Mouse (Mus musculus) forebrain, postnatal 0 days (tissue): ENCODE measurements around the gene Mfap3. TPM values are rescaled to one million over a fixed set of nuclear protein-coding genes. Genes with fewer than 3 reads are reported as not detected.
A peak's percentile ranks its signal among the peaks of the same experiment; 100 is the strongest.
"Not testable (repeated sequence)": the region's sequence is repeated elsewhere in the genome, so short reads cannot be mapped to it uniquely, and the experiment has no call there.

ENCODE experiments used
- ATAC-seq: fragments of 200-750 bp; cut with Nextera tagmentation; 2 replicates; pipeline ENCODE4 v1.8.0; 2017; ENCODE audit warnings: mild to moderate bottlenecking, moderate library complexity
- DNase-seq: peaks from one replicate; pipeline ENCODE4 v3.0.0-alpha.2; 2015
- H3K27ac ChIP-seq: fragments of 300-500 bp; sonication (generic); 2 replicates; pipeline ENCODE4 v1.5.1; 2014; ENCODE audit warnings: low read depth, mild to moderate bottlenecking, antibody characterized with exemption, low read length, moderate library complexity, mixed read lengths
- H3K27me3 ChIP-seq: fragments of 300-500 bp; sonication (generic); 2 replicates; pipeline ENCODE4 v1.6.1; 2014; ENCODE audit warnings: mild to moderate bottlenecking, low read length, mixed read lengths; ENCODE audit not compliant: insufficient read depth
- H3K36me3 ChIP-seq: fragments of 300-500 bp; sonication (generic); 2 replicates; pipeline ENCODE4 v1.6.1; 2014; ENCODE audit warnings: mild to moderate bottlenecking, moderate library complexity; ENCODE audit not compliant: insufficient read depth
- H3K4me1 ChIP-seq: fragments of 300-500 bp; sonication (generic); 2 replicates; pipeline ENCODE4 v1.6.1; 2014; ENCODE audit warnings: antibody characterized with exemption; ENCODE audit not compliant: insufficient read depth
- H3K4me2 ChIP-seq: fragments of 300-500 bp; sonication (generic); 2 replicates; pipeline ENCODE4 v1.6.1; 2014; ENCODE audit warnings: low read depth, mild to moderate bottlenecking, moderate library complexity
- H3K4me3 ChIP-seq: fragments of 300-500 bp; sonication (generic); 2 replicates; pipeline ENCODE4 v1.5.1; 2014; ENCODE audit warnings: low read depth, low read length, mixed read lengths
- H3K9ac ChIP-seq: fragments of 300-500 bp; sonication (generic); 2 replicates; pipeline ENCODE4 v1.6.1; 2014; ENCODE audit warnings: mild to moderate bottlenecking
- H3K9me3 ChIP-seq: fragments of 300-500 bp; sonication (generic); 2 replicates; pipeline ENCODE4 v1.6.1; 2016; ENCODE audit warnings: low read length
- CTCF ChIP-seq: sonication (generic); IDR thresholded peaks from 2 replicates; pipeline ENCODE4 v1.5.1; 2016; ENCODE audit warnings: antibody characterized with exemption, control low read depth, low read depth
- WGBS: fragments of 180-500 bp; shearing (Covaris S2); extraction: QIAGEN DNeasy Blood & Tissue Kit; methylation state at CpG from one replicate; pipeline ENCODE4 v1.1.7; 2014; 5-methylcytosine and 5-hydroxymethylcytosine counted together
- polyA plus RNA-seq: library from polyadenylated mRNA; unstranded; fragments of >200 nt; fragmentation: Nextera tagmentation; extraction: Ambion mirVana; gene quantifications from 2 replicates; pipeline ENCODE4 v1.2.1, GENCODE M21; 2015
- total RNA-seq: library from RNA; depleted of rRNA; stranded (reverse); fragments of >200 nt; gene quantifications from 2 replicates; pipeline ENCODE4 v1.2.3, GENCODE M21; 2014

Mfap3 gene
- total and polyA plus RNA-seq, 2 experiments from 2014 or later = 49.9 to 52.9 TPM

DNA sequence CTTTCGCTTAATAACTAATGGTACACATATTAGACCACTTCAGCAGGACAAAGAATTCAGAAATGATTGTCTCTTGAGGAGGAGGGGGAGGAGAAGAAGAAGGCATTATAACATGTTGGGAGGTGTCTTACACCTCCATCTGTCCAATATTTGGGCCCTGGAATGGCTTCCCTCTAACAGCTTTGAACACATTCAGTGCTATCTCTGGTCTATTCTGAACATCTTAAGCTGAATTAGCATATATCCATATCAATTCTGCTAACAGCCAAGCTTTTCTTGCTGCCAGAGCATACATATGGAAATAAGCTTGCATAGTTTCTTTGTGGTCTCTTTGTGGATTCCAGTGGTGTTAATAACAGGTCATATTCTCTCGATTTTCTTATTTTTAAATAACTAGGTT lies 22.2 kb downstream of the Mfap3 start:
- no peaks in the 10 kb centered on the region for H3K36me3 ChIP-seq
- WGBS = 63% methylated on average over 2 of the region's 2 CpGs
- H3K9me3 ChIP-seq = no peaks in the 10 kb centered on the region
- H3K27ac ChIP-seq = peak overlapping the region; percentile 16; the same call in 1 of the 2 replicates
- no peak for DNase-seq
- no peaks in the 10 kb centered on the region for H3K27me3 ChIP-seq
- no peak overlapping the region for H3K9ac ChIP-seq
- H3K4me3 ChIP-seq = no peak overlapping the region
- H3K4me1 ChIP-seq = 0 out of 2 replicates have a peak, but pooled peaks cover 4% of the 10 kb centered on the region
- no peak for TF ChIP-seq CTCF
- no peak overlapping the region for H3K4me2 ChIP-seq
- ATAC-seq = peak; percentile 40; the same call in 1 of the 2 replicates

DNA sequence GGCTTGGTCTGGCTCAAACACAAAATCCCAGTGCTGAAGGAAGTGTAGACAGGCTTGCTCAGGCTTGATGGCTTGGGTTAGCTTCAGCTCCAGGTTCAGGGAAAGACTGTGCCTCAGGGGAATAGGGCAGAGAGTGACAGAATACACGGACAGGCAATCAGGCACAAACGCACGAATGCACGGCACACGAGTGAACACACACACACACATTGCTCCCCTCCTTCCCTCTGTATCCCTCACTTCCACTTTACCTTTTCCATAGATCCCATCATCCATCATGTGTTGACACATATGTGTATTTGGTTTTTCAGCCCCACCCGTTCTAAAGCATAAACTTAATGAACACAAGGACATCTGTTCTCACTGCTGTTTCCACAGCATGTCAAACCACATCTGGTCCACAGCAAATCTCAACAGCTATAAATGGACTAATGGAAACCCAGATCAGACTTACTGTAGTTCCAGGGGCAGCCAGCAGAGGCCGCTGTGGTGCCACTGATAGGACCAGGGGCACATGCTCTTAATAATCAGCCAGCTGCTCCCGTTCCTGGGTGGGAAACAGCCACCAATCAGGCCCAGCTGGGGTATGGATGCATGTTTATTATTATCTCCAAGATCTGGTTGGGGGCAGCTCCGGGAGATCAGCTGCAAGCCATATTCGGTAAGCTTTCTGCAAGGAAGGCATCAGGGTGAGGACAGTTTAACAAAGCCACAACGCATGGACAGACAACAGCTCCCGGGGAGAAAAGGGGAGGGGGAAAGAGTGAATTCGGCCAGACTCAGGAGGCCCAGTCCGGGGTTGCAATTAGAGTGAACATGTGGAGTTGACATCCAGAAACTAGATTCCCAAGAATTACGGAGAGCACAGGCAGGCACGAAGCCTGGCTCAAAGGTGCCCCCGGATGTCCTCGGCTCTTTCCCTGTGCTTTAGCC lies 30.4 kb downstream of the Mfap3 start:
- H3K27me3 ChIP-seq = no peaks in the 10 kb centered on the region
- H3K9me3 ChIP-seq = no peaks in the 10 kb centered on the region
- ATAC-seq (peak; percentile 81), DNase-seq (peak; percentile 91)
- H3K36me3 ChIP-seq = no peaks in the 10 kb centered on the region
- H3K4me1 ChIP-seq = no peaks in the 10 kb centered on the region
- H3K4me2 ChIP-seq = peak overlapping the region; percentile 27
- peak; percentile 99 for TF ChIP-seq CTCF
- no peak overlapping the region for H3K27ac ChIP-seq
- no peak overlapping the region for H3K4me3 ChIP-seq
- H3K9ac ChIP-seq = no peak overlapping the region
- 30% methylated on average over 18 of the region's 18 CpGs for whole genome bisulfite sequencing

DNA sequence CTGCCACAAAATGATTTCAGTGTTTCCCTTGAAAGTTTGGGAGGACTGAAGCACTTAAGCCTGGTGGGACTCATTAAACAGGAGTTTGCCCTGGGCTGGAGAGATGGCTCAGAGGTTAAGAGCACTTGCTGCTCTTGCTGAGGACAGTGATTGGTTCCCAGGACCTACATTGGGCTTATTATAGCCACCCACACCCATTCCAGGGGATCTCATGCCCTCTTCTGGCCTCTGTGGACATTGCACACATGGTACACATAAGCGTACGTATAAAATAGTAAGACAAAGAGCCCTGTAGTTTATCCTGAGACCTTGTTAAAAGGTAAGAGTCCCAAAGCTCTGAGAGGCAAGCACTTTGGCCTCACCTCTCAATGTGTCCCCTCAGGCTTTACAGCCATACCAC lies 31.8 kb downstream of the Mfap3 start:
- no peaks in the 10 kb centered on the region for H3K9me3 ChIP-seq
- H3K4me3 ChIP-seq = no peak overlapping the region
- peak; percentile 49 for TF ChIP-seq CTCF
- no peak overlapping the region for H3K9ac ChIP-seq
- no peaks in the 10 kb centered on the region for H3K36me3 ChIP-seq
- 97% methylated on average over 2 of the region's 2 CpGs for WGBS
- no peaks in the 10 kb centered on the region for H3K4me1 ChIP-seq
- no peak for ATAC-seq
- no peak overlapping the region for H3K4me2 ChIP-seq
- H3K27ac ChIP-seq = no peak overlapping the region
- no peak for DNase-seq
- H3K27me3 ChIP-seq = no peaks in the 10 kb centered on the region

DNA sequence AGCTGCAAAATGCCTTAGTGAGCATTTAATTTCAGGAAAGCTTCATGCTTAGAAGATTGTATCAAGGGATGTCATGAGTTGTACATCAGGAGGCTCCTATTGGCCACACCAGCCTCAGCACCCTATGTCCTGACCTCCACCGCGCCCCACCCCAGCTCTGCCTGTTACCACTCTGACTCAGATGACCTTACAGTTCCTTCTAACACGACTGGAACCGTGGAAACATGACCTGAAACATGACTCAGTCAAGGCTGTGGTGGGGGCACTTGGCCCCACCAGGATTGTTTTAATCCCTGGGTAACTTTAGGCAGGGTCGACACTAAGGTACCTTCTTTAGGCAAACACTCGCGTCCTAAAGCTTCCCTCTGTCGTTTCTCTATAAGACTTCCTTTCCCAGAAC lies 32.6 kb downstream of the Mfap3 start:
- WGBS = 90% methylated on average over 8 of the region's 8 CpGs
- ATAC-seq (no peak), DNase-seq (no peak)
- no peaks in the 10 kb centered on the region for H3K36me3 ChIP-seq
- H3K4me2 ChIP-seq = no peak overlapping the region
- H3K4me3 ChIP-seq = no peak overlapping the region
- H3K27ac ChIP-seq = no peak overlapping the region
- H3K9ac ChIP-seq = no peak overlapping the region
- no peaks in the 10 kb centered on the region for H3K27me3 ChIP-seq
- H3K9me3 ChIP-seq = no peaks in the 10 kb centered on the region
- no peaks in the 10 kb centered on the region for H3K4me1 ChIP-seq
- no peak for TF ChIP-seq CTCF

DNA sequence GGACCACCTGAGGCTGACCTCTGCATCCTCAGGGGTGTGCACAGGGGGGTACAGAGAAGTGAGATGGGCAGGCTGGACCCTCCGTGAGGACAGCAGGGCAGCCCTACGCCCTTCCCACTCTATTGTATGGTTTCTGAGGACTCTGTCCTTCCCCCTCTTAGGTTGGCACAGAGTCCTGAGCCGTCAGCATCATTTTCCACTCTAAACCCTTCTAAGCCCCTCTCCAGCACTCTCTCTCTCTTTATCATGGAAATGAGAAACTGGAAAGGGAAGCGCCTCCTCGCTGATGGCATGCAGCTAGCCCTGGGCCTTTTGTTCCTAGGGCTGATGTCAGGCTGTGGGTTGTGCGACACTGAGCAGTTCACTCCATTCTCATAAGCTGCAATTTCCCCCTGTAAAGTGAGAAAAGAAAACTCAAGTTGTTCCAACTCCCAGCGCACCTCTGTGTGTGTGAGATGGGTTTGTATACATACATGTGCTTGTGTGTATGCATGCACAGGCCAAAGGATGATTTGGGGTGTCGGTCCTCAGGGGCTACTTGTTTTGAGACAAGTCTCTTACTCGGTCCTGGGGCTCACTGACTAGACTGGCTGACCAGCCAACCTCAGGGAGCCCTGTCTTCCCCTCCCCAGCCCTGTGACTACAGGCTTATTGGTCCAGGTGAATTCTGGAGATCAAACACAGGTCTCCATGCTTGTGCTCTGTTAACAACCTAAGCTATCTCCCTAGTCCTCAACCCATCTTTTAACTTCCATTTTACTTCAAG lies 34.7 kb downstream of the Mfap3 start:
- no peak overlapping the region for H3K4me2 ChIP-seq
- no peak for TF ChIP-seq CTCF
- H3K4me1 ChIP-seq = no peaks in the 10 kb centered on the region
- ATAC-seq (peak; percentile 75), DNase-seq (peak; percentile 29)
- no peaks in the 10 kb centered on the region for H3K27me3 ChIP-seq
- no peaks in the 10 kb centered on the region for H3K36me3 ChIP-seq
- H3K9me3 ChIP-seq = no peaks in the 10 kb centered on the region
- H3K4me3 ChIP-seq = no peak overlapping the region
- WGBS = 16% methylated on average over 9 of the region's 9 CpGs
- no peak overlapping the region for H3K9ac ChIP-seq
- H3K27ac ChIP-seq = no peak overlapping the region; the same call in 1 of the 2 replicates

DNA sequence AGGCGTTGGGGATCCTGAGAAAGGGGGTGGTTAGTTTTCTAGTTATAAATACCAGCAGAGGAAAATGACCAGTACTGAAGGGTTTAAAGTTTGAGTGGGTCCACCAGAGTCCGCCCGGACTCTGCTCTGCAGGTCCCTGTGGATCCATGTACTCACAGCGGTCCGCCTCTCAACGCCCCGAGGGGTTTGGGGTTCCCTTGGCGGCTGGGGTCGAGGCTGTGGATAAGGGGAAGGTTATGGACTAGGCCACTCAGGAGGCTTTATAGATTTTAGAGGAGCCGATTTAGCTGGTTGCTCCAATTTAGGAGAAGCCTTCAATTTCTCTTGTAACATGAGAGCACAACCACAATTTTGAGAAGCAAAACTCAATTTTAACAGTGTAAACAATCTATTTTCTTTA lies 39.5 kb downstream of the Mfap3 start:
- not testable (repeated sequence) for H3K4me1 ChIP-seq, H3K27ac ChIP-seq, DNase-seq, ATAC-seq, H3K27me3 ChIP-seq, H3K36me3 ChIP-seq, H3K9ac ChIP-seq, H3K4me3 ChIP-seq, H3K4me2 ChIP-seq, H3K9me3 ChIP-seq
- 90% methylated on average over 9 of the region's 10 CpGs for WGBS

DNA sequence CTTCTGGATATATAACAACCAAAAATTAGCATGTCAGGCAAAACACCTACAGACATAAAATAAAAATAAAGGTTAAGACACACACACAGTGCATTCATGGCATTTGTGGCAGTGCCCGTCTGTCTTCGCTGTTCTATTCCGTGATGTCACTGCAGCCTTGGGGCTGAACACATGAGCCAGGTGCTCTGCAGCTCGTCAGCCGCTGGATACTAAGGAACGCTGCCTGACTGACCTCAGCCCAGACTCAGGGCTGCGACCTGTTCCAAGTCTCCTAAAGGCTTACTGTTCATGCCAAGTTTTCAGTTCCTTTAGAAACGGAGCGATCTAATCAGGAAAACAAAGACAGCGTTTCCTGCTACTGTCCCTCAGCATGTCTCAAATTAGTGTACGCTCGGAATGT lies 46.1 kb downstream of the Mfap3 start:
- no peaks in the 10 kb centered on the region for H3K36me3 ChIP-seq
- 0 out of 2 replicates have a peak overlapping the region, but pooled peaks have one; percentile 19 for H3K9ac ChIP-seq
- WGBS = 24% methylated on average over 12 of the region's 12 CpGs
- no peak for ATAC-seq
- no peaks in the 10 kb centered on the region for H3K4me1 ChIP-seq
- H3K4me2 ChIP-seq = 0 out of 2 replicates have a peak overlapping the region, but pooled peaks have one; percentile 9
- no peak for TF ChIP-seq CTCF
- no peak overlapping the region for H3K27ac ChIP-seq
- no peak for DNase-seq
- no peak overlapping the region for H3K4me3 ChIP-seq
- no peaks in the 10 kb centered on the region for H3K27me3 ChIP-seq
- no peaks in the 10 kb centered on the region for H3K9me3 ChIP-seq
